Mouse (Mus musculus) heart, embryonic 13.5 days (tissue): ENCODE results near the gene Fgfr2. TPM values are rescaled to one million over a fixed set of nuclear protein-coding genes. Genes with fewer than 3 reads are reported as not detected.
"Not testable (repeated sequence)": the region's sequence is repeated elsewhere in the genome, so short reads cannot be mapped to it uniquely, and the experiment has no call there.

Experiments used
- ATAC-seq: fragments of 200-750 bp; cut with Nextera tagmentation; 2 replicates; pipeline ENCODE4 v1.8.0; 2017; ENCODE audit warnings: moderate TSS enrichment; ENCODE audit not compliant: insufficient number of reproducible peaks, low FRiP score, low TSS enrichment; ENCODE audit errors: extremely low read depth
- H3K27ac ChIP-seq: fragments of 300-500 bp; sonication (generic); replicated peaks from 2 replicates; pipeline ENCODE4 v1.5.1; 2015; ENCODE audit warnings: moderate library complexity, mild to moderate bottlenecking, inconsistent platforms
- H3K27me3 ChIP-seq: fragments of 300-500 bp; sonication (generic); replicated peaks from 2 replicates; pipeline ENCODE4 v1.6.1; 2015; ENCODE audit warnings: mild to moderate bottlenecking, inconsistent platforms
- H3K36me3 ChIP-seq: fragments of 300-500 bp; sonication (generic); 2 replicates; pipeline ENCODE4 v1.6.1; 2015; ENCODE audit warnings: mild to moderate bottlenecking, inconsistent platforms
- H3K4me1 ChIP-seq: fragments of 300-500 bp; sonication (generic); 2 replicates; pipeline ENCODE4 v1.6.1; 2015; ENCODE audit warnings: inconsistent platforms
- H3K4me2 ChIP-seq: fragments of 300-500 bp; sonication (generic); 2 replicates; pipeline ENCODE4 v1.6.1; 2015; ENCODE audit warnings: inconsistent platforms, mild to moderate bottlenecking, moderate library complexity
- H3K4me3 ChIP-seq: fragments of 300-500 bp; sonication (generic); 2 replicates; pipeline ENCODE4 v1.5.1; 2015; ENCODE audit warnings: moderate library complexity, mild to moderate bottlenecking, inconsistent platforms
- H3K9ac ChIP-seq: fragments of 300-500 bp; sonication (generic); 2 replicates; pipeline ENCODE4 v1.6.1; 2015; ENCODE audit warnings: inconsistent platforms, mild to moderate bottlenecking, moderate library complexity
- H3K9me3 ChIP-seq: fragments of 300-500 bp; sonication (generic); 2 replicates; pipeline ENCODE4 v1.6.1; 2016; ENCODE audit warnings: inconsistent platforms
- WGBS: fragments of 180-500 bp; shearing (Covaris S2); methylation state at CpG from one replicate; pipeline ENCODE4 v1.1.7; 2015; ENCODE audit warnings: mixed read lengths; 5-methylcytosine and 5-hydroxymethylcytosine counted together
- polyA plus RNA-seq: library from polyadenylated mRNA; unstranded; fragments of >200 nt; fragmentation: Nextera tagmentation; extraction: Ambion mirVana; gene quantifications from 2 replicates; pipeline ENCODE4 v1.2.1, GENCODE M21; 2015

Fgfr2 gene
- polyA plus RNA-seq, 1 experiment from 2014 or later = 22.5 TPM

DNA sequence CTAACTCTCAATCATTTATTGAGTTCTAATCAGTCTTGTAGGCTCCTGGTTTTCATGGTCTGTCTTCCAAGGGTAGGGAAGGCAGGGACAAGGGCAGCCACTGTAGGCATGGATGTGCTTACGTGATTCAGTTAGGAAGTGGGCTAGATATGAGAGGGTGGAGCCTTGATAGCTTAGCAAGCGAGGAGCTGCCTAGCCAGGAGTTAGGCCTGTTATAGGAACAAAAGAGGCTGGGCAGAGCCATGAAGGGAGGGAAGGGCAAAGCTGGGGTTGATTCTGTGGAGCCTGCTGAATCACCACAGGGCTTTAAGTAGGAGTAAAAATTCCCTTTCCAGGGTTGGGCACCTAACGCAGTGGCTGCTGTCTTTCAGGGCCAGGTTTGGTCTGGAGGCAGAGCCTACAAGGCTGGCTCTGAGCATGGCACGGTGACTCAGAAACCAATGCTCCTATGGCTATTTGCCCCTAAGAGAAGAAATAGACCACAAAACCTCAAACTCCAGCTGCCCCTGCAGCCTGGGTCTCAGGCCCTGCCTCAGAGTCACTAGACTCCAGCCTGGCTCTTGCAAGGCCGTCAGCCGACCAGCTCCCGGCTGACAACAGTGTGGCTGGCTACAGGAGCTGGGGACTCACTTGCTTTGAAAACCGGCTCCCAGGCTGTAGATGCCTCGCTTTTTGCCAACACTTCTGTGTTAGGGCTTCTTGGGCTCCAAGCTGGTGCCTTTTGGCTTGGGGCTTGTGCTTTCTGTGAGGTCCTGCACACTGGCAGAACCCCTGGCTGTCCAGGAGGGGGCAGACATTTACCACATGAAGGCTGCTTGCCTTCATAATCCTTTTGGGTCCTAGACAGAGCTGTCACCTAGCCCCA, 2449.7 kb downstream of the Fgfr2 start:
- WGBS = 37% methylated on average over 9 of the region's 9 CpGs
- H3K4me1 ChIP-seq = peaks cover 72% of the 10 kb centered on the region
- ATAC-seq = 0 out of 2 replicates have a peak, but pooled peaks have one; percentile 16
- H3K4me2 ChIP-seq = peak overlapping the region; percentile 29
- H3K4me3 ChIP-seq = no peak overlapping the region
- H3K27me3 ChIP-seq = no peaks in the 10 kb centered on the region
- H3K9me3 ChIP-seq = 0 out of 2 replicates have a peak, but pooled peaks cover 6% of the 10 kb centered on the region
- H3K9ac ChIP-seq = peak overlapping the region; percentile 75
- peaks cover 37% of the 10 kb centered on the region for H3K36me3 ChIP-seq
- H3K27ac ChIP-seq = peak overlapping the region; percentile 100

- 54% methylated on average over 6 of the region's 6 CpGs for WGBS
- 0 out of 2 replicates have a peak, but pooled peaks cover 3% of the 10 kb centered on the region for H3K9me3 ChIP-seq
- H3K4me3 ChIP-seq = no peak overlapping the region
- H3K27ac ChIP-seq = peak overlapping the region; percentile 100
- peaks cover 20% of the 10 kb centered on the region for H3K36me3 ChIP-seq
- no peaks in the 10 kb centered on the region for H3K27me3 ChIP-seq
- H3K9ac ChIP-seq = peak overlapping the region; percentile 8
- no peak overlapping the region for H3K4me2 ChIP-seq
- ATAC-seq = no peak
- H3K4me1 ChIP-seq = peaks cover 82% of the 10 kb centered on the region
These were observed 2451.8 kb downstream of the Fgfr2 start for GRCm38 (mm10) chr7:130671301-130671700.

- Histone ChIP-seq H3K27ac (peak overlapping the region; percentile 100), H3K4me2 (no peak overlapping the region), H3K4me1 (peaks cover 82% of the 10 kb centered on the region), H3K9ac (peak overlapping the region; percentile 20), H3K27me3 (no peaks in the 10 kb centered on the region), H3K9me3 (no peaks in the 10 kb centered on the region), H3K36me3 (peaks cover 19% of the 10 kb centered on the region), H3K4me3 (no peak overlapping the region)
- no peak for ATAC-seq
- 33% methylated on average over 4 of the region's 4 CpGs for WGBS
These were observed 2452.8 kb downstream of the Fgfr2 start for GRCm38 (mm10) chr7:130670358-130670757.

- peaks cover 20% of the 10 kb centered on the region for H3K36me3 ChIP-seq
- peak overlapping the region; percentile 74 for H3K9ac ChIP-seq
- WGBS = 9% methylated on average over 8 of the region's 8 CpGs
- ATAC-seq = peak; percentile 34
- H3K9me3 ChIP-seq = peaks cover 4% of the 10 kb centered on the region; the same call in 1 of the 2 replicates
- peak overlapping the region; percentile 100 for H3K27ac ChIP-seq
- no peaks in the 10 kb centered on the region for H3K27me3 ChIP-seq
- H3K4me3 ChIP-seq = peak overlapping the region; percentile 22; the same call in 1 of the 2 replicates
- peak overlapping the region; percentile 50 for H3K4me2 ChIP-seq
- peaks cover 79% of the 10 kb centered on the region for H3K4me1 ChIP-seq
These were observed 2453.7 kb downstream of the Fgfr2 start for GRCm38 (mm10) chr7:130669370-130669881.

GRCm38 (mm10) chr7:130668729-130669281, 2454.3 kb downstream of the Fgfr2 start:
- Histone ChIP-seq H3K36me3 (peaks cover 26% of the 10 kb centered on the region), H3K4me1 (peaks cover 73% of the 10 kb centered on the region), H3K9me3 (peaks cover 10% of the 10 kb centered on the region), H3K4me2 (peak overlapping the region; percentile 50), H3K27me3 (no peaks in the 10 kb centered on the region), H3K27ac (peak overlapping the region; percentile 100), H3K4me3 (peak overlapping the region; percentile 22), H3K9ac (peak overlapping the region; percentile 74)
- no peak; the same call in 1 of the 2 replicates for ATAC-seq
- WGBS = 9% methylated on average over 7 of the region's 7 CpGs

DNA sequence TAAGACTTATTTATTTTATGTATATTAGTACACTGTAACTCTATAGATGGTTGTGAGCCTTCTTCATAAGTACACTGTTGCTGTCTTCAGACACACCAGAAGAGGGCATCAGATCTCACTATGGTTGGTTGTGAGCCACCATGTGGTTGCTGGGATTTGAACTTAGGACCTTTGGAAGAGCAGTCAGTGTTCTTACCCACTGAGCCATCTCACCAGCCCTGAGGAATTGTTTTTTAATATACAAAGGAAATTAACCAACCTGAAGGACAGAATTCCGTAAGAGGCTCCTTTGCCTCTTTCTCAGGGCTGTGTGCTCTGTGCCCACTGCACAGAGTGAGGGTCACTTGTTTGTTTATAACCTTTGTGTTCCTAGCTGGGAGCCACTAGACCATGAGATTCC, 2455.1 kb downstream of the Fgfr2 start:
- Histone ChIP-seq H3K27ac (peak overlapping the region; percentile 100), H3K4me1 (peaks cover 66% of the 10 kb centered on the region), H3K36me3 (peaks cover 34% of the 10 kb centered on the region), H3K9me3 (peaks cover 13% of the 10 kb centered on the region)
- not testable (repeated sequence) for H3K4me3 ChIP-seq, H3K4me2 ChIP-seq, H3K27me3 ChIP-seq, ATAC-seq, H3K9ac ChIP-seq
- WGBS = 68% methylated on average over 1 of the region's 1 CpGs

DNA sequence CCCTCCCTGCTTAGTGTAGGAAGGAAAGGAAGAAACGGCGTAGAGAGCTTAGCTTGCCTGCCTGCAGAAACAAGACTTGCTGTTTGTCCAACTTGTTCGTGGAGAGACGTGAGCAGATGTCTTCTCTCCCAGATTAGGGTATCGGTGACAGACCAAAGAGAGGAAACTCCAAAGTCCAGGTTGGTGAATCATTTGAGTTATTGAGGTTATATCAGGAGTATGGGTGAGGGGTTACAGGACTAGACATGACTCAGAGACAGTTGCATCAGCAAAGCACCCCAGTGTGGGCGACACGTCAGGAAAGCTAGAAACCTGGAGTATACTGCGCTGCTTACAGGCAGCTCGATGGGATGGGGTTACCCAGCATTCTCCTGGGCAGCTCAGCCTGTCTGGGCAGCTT, 2457.8 kb downstream of the Fgfr2 start:
- Histone ChIP-seq H3K9me3 (peaks cover 13% of the 10 kb centered on the region), H3K4me3 (no peak overlapping the region), H3K27ac (no peak overlapping the region), H3K36me3 (peaks cover 36% of the 10 kb centered on the region), H3K4me2 (no peak overlapping the region), H3K27me3 (no peaks in the 10 kb centered on the region), H3K4me1 (peaks cover 66% of the 10 kb centered on the region), H3K9ac (no peak overlapping the region)
- WGBS = 82% methylated on average over 9 of the region's 9 CpGs
- no peak for ATAC-seq

- Histone ChIP-seq H3K36me3 (peaks cover 38% of the 10 kb centered on the region), H3K27me3 (no peaks in the 10 kb centered on the region), H3K4me3 (no peak overlapping the region), H3K4me1 (peaks cover 66% of the 10 kb centered on the region), H3K27ac (no peak overlapping the region), H3K9ac (no peak overlapping the region), H3K4me2 (no peak overlapping the region), H3K9me3 (peaks cover 13% of the 10 kb centered on the region)
- WGBS = 84% methylated on average over 5 of the region's 5 CpGs
- no peak for ATAC-seq
These were observed 2458.5 kb downstream of the Fgfr2 start for GRCm38 (mm10) chr7:130664629-130665028.

- H3K9me3 ChIP-seq = peaks cover 13% of the 10 kb centered on the region
- 86% methylated on average over 5 of the region's 5 CpGs for whole genome bisulfite sequencing
- no peaks in the 10 kb centered on the region for H3K27me3 ChIP-seq
- H3K36me3 ChIP-seq = peaks cover 40% of the 10 kb centered on the region
- no peak overlapping the region for H3K27ac ChIP-seq
- peaks cover 62% of the 10 kb centered on the region for H3K4me1 ChIP-seq
- no peak overlapping the region for H3K4me3 ChIP-seq
- no peak overlapping the region for H3K9ac ChIP-seq
- no peak for ATAC-seq
- no peak overlapping the region for H3K4me2 ChIP-seq
These were observed 2459.1 kb downstream of the Fgfr2 start for GRCm38 (mm10) chr7:130664037-130664436.

DNA sequence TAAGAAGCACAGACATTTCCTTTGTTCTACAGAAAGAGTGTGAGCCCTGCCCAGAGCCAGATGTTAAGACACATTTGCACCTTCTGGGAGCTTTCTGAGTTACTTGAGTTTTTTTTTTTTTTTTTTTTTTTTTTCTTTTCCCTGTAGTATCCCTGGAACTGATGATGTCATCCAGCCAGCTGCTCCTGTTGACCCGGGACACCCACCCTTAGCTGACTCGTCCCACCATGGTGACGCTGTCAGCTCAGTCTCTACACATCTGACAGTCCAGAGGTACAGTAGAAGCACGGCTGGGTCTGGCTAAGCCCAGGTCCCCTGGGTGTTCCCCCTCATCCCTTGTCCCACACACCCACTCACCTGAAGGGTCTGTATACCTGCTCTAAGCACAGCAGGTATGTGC, 2460.3 kb downstream of the Fgfr2 start:
- peaks cover 62% of the 10 kb centered on the region for H3K4me1 ChIP-seq
- H3K9ac ChIP-seq = no peak overlapping the region
- no peak overlapping the region for H3K4me2 ChIP-seq
- H3K27ac ChIP-seq = 0 out of 2 replicates have a peak overlapping the region, but pooled peaks have one; percentile 43
- WGBS = 55% methylated on average over 4 of the region's 4 CpGs
- H3K27me3 ChIP-seq = no peaks in the 10 kb centered on the region
- no peak overlapping the region for H3K4me3 ChIP-seq
- ATAC-seq = no peak
- peaks cover 40% of the 10 kb centered on the region for H3K36me3 ChIP-seq
- H3K9me3 ChIP-seq = peaks cover 13% of the 10 kb centered on the region

- peaks cover 40% of the 10 kb centered on the region for H3K36me3 ChIP-seq
- H3K27me3 ChIP-seq = no peaks in the 10 kb centered on the region
- no peak overlapping the region for H3K4me2 ChIP-seq
- H3K9me3 ChIP-seq = peaks cover 13% of the 10 kb centered on the region
- peak overlapping the region; percentile 43; the same call in 1 of the 2 replicates for H3K27ac ChIP-seq
- 75% methylated on average over 5 of the region's 5 CpGs for WGBS
- no peak for ATAC-seq
- H3K4me3 ChIP-seq = no peak overlapping the region
- H3K9ac ChIP-seq = peak overlapping the region; percentile 44
- peaks cover 63% of the 10 kb centered on the region for H3K4me1 ChIP-seq
These were observed 2460.9 kb downstream of the Fgfr2 start for GRCm38 (mm10) chr7:130662250-130662649.
